Mouse (Mus musculus) olfactory bulb, adult 2 months (tissue): ENCODE results near the gene Dmtf1.

Experiments used
- CTCF ChIP-seq: fragments of 200-500 bp; IDR thresholded peaks from 2 replicates; pipeline ENCODE4 v1.5.1; 2012; ENCODE audit warnings: low read depth, mild to moderate bottlenecking, low read length, moderate library complexity; ENCODE audit not compliant: insufficient read depth
- POLR2A ChIP-seq: fragments of 200-500 bp; IDR thresholded peaks from 2 replicates; pipeline ENCODE4 v1.6.1; 2012; ENCODE audit warnings: mild to moderate bottlenecking, low read depth, low read length, moderate library complexity; ENCODE audit not compliant: insufficient read depth

- TF ChIP-seq CTCF = no peak
- no peak for TF ChIP-seq POLR2A
These were observed 633 bp downstream of the Dmtf1 start for GRCm38 (mm10) chr5:9160831-9161455.
